Mouse (Mus musculus): Measurements from ENCODE around the gene Zfp428. TPM values are rescaled to one million over a fixed set of nuclear protein-coding genes. Genes with fewer than 3 reads are reported as not detected.
"Not testable (repeated sequence)": the region's sequence is repeated elsewhere in the genome, so short reads cannot be mapped to it uniquely, and the experiment has no call there.

The Zfp428 gene
- polyA plus RNA-seq, 1 experiment from 2014 or later: 3.2 TPM

DNA sequence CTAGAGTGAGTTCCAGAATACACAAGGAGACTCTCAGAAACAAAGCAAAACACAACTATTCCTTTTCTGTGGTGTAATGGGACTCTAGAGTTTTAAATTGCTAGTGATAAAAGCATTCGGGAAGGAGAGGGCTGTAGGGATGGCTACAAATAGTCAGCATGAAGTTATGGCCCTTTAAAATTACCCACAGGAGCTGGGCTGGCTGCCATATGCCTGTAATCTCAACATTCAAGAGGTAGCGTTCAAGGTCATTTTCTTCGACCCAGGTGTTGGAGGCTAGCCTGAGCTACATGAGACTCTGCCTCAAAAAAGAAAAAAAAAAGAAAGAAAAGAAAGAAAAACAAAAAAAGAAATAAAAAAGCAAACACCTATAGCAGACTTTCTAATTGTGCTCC is 744 bp upstream of the Zfp428 start:
- peaks cover 13% of the 10 kb centered on the region for H3K27me3 ChIP-seq (ENCODE audit: control insufficient read depth, insufficient read depth, low read depth, low read length)
- H3K4me2 ChIP-seq (ENCODE audit: low read depth, low read length): peak overlapping the region; percentile 94; the same call in 1 of the 2 replicates
- H3K9ac ChIP-seq (ENCODE audit: low read depth, low read length): no peak overlapping the region
- 38% methylated on average over 3 of the region's 3 CpGs for WGBS (ENCODE audit: insufficient replicate concordance)
- no peaks in the 10 kb centered on the region for H3K36me3 ChIP-seq (ENCODE audit: control insufficient read depth, insufficient read depth)
- ATAC-seq (ENCODE audit: low read depth): no peak
- peak overlapping the region; percentile 81 for H3K4me3 ChIP-seq (ENCODE audit: low read depth, low read length)
- no peaks in the 10 kb centered on the region for H3K9me3 ChIP-seq (replicated peaks; ENCODE audit: control insufficient read depth, low read length)
- H3K27ac ChIP-seq (ENCODE audit: low read length): no peak overlapping the region
- peaks cover 15% of the 10 kb centered on the region for H3K4me1 ChIP-seq (ENCODE audit: control insufficient read depth, low read depth, low read length)

DNA sequence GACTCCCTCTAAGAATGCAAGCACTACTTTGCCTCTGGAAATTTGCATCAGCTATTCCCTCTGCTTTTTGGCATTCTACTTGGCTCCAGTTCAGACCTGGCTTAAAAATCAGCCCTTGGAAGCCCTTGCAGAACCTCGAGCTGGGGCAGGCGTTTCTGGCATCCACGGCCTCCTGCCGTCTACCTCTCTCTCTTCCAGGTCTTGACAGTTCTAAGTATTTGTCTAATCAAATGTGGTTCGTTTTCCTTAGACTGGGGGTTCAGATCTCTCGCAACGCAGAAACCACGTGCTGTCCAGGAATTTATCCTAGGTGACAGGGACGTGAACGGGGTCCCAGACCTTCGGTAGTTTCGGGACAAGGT is 349 bp upstream of the Zfp428 start:
- peak overlapping the region; percentile 81 for H3K4me3 ChIP-seq (ENCODE audit: low read depth, low read length)
- peak overlapping the region; percentile 88 for H3K9ac ChIP-seq (ENCODE audit: low read depth, low read length)
- no peak overlapping the region for H3K27ac ChIP-seq (ENCODE audit: low read length)
- ATAC-seq (ENCODE audit: low read depth): no peak
- no peaks in the 10 kb centered on the region for H3K9me3 ChIP-seq (replicated peaks; ENCODE audit: control insufficient read depth, low read length)
- no peaks in the 10 kb centered on the region for H3K36me3 ChIP-seq (ENCODE audit: control insufficient read depth, insufficient read depth)
- H3K4me1 ChIP-seq (ENCODE audit: control insufficient read depth, low read depth, low read length): peaks cover 15% of the 10 kb centered on the region
- 3% methylated on average over 12 of the region's 12 CpGs for WGBS (ENCODE audit: insufficient replicate concordance)
- H3K27me3 ChIP-seq (ENCODE audit: control insufficient read depth, insufficient read depth, low read depth, low read length): peaks cover 11% of the 10 kb centered on the region
- H3K4me2 ChIP-seq (ENCODE audit: low read depth, low read length): peak overlapping the region; percentile 94

DNA sequence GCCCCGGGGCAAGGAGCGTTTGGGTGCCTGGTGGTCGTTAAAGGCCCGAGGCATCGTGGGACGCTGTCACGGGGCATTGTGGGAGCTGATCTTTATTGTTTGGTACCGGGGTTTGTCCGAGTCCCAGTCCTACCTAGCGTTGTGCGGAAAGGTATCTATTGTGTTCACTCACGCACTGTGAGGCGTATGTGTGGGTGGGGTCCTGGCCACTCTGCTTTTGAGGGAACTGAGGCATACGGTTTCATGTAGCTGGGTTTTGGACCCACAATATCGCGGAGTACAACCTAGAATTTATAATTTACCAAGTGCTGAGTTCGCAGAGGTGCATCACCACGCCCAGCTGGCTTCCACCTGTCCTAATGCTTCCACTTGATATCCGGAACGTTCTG is 914 bp downstream of the Zfp428 start:
- H3K27me3 ChIP-seq (ENCODE audit: control insufficient read depth, insufficient read depth, low read depth, low read length): peaks cover 5% of the 10 kb centered on the region
- H3K4me3 ChIP-seq (ENCODE audit: low read depth, low read length): peak overlapping the region; percentile 81
- H3K9me3 ChIP-seq (replicated peaks; ENCODE audit: control insufficient read depth, low read length): no peaks in the 10 kb centered on the region
- peak overlapping the region; percentile 94 for H3K4me2 ChIP-seq (ENCODE audit: low read depth, low read length)
- peak overlapping the region; percentile 88 for H3K9ac ChIP-seq (ENCODE audit: low read depth, low read length)
- peak overlapping the region; percentile 81 for H3K27ac ChIP-seq (ENCODE audit: low read length)
- no peaks in the 10 kb centered on the region for H3K36me3 ChIP-seq (ENCODE audit: control insufficient read depth, insufficient read depth)
- WGBS (ENCODE audit: insufficient replicate concordance): under 1% methylated on average over 20 of the region's 20 CpGs
- ATAC-seq (ENCODE audit: low read depth): peak; percentile 1; the same call in 1 of the 2 replicates
- peaks cover 15% of the 10 kb centered on the region for H3K4me1 ChIP-seq (ENCODE audit: control insufficient read depth, low read depth, low read length)

DNA sequence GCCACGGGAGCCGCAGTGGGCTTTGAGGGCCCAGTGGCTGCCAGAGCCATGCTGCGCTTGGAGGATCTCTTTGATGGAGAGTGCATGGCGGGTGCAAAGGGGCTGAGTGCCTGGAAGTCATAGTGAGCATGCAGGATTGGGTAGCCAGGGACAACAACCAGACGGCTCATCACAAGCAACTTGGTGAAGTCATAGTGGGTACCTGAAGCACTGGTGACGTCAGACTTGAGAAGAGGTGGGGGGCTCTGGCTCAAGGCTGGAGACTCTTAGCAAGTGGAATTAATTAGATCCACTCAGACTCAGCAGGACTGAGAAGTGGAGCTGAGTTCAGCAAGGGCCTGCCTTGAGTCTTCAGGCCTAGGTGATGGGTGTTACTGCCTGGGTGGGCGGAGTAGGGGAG is 5.5 kb downstream of the Zfp428 start, which contains the start of gene AC161166.1:
AC161166.1 (minus strand) TSS at position 101 of the 400 bp plus-strand sequence.
- no peak for ATAC-seq (ENCODE audit: low read depth)
- peaks cover 3% of the 10 kb centered on the region for H3K4me1 ChIP-seq (ENCODE audit: control insufficient read depth, low read depth, low read length)
- H3K4me3 ChIP-seq (ENCODE audit: low read depth, low read length): no peak within 1 kb of the TSS
- H3K9ac ChIP-seq (ENCODE audit: low read depth, low read length): no peak within 1 kb of the TSS
- H3K9me3 ChIP-seq (replicated peaks; ENCODE audit: control insufficient read depth, low read length): no peaks in the 10 kb centered on the region
- no peak within 1 kb of the TSS for H3K27ac ChIP-seq (ENCODE audit: low read length)
- 75% methylated on average over 7 of the region's 7 CpGs for WGBS (ENCODE audit: insufficient replicate concordance)
- H3K4me2 ChIP-seq (ENCODE audit: low read depth, low read length): no peak within 1 kb of the TSS
- no peaks in the 10 kb centered on the region for H3K27me3 ChIP-seq (ENCODE audit: control insufficient read depth, insufficient read depth, low read depth, low read length)
- H3K36me3 ChIP-seq (ENCODE audit: control insufficient read depth, insufficient read depth): no peaks in the 10 kb centered on the region

DNA sequence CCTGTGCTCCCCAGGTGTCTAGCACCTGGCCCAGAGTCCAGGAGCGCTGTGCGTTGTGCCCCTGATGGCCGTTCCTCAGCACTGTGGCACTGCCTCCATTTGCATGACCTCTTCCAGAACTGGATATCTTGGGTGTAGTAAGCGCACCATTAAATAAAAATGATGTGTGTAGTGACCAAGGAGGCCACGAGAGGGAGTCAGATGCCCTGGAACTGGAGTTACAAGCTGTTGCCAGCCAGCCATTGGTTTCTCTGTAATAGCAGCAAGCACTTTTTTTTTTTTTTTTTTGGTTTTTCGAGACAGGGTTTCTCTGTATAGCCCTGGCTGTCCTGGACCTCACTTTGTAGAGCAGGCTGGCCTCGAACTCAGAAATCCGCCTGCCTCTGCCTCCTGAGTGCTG is 9.5 kb downstream of the Zfp428 start:
- not testable (repeated sequence) for H3K27me3 ChIP-seq (ENCODE audit: control insufficient read depth, insufficient read depth, low read depth, low read length); H3K9me3 ChIP-seq (replicated peaks; ENCODE audit: control insufficient read depth, low read length); H3K4me2 ChIP-seq (ENCODE audit: low read depth, low read length); H3K4me1 ChIP-seq (ENCODE audit: control insufficient read depth, low read depth, low read length); H3K27ac ChIP-seq (ENCODE audit: low read length); H3K4me3 ChIP-seq (ENCODE audit: low read depth, low read length); H3K9ac ChIP-seq (ENCODE audit: low read depth, low read length); ATAC-seq (ENCODE audit: low read depth); H3K36me3 ChIP-seq (ENCODE audit: control insufficient read depth, insufficient read depth)
- WGBS (ENCODE audit: insufficient replicate concordance): 61% methylated on average over 8 of the region's 8 CpGs

DNA sequence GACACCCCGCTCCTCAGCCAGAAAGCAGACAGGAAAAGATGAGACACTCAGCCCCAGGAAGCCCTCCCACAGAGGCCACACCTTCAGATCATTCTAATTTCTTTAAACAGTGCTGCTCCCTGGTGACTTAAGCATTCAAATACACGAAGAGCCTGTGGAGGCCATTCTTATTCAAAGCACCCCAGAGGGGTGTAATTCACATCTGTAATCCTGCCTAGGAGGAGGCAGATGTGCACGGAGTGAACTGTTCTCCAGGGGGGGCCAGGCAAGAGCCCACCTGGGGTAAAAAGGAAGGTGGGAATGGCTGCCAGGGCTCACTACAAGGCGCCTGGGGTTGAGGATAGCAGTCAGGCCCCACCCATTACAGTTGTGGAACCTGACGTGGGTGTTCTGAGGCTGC is 10.3 kb downstream of the Zfp428 start:
- no peaks in the 10 kb centered on the region for H3K4me1 ChIP-seq (ENCODE audit: control insufficient read depth, low read depth, low read length)
- no peak overlapping the region for H3K4me2 ChIP-seq (ENCODE audit: low read depth, low read length)
- ATAC-seq (ENCODE audit: low read depth): no peak
- no peaks in the 10 kb centered on the region for H3K36me3 ChIP-seq (ENCODE audit: control insufficient read depth, insufficient read depth)
- H3K9me3 ChIP-seq (replicated peaks; ENCODE audit: control insufficient read depth, low read length): no peaks in the 10 kb centered on the region
- H3K9ac ChIP-seq (ENCODE audit: low read depth, low read length): no peak overlapping the region
- no peak overlapping the region for H3K27ac ChIP-seq (ENCODE audit: low read length)
- no peak overlapping the region for H3K4me3 ChIP-seq (ENCODE audit: low read depth, low read length)
- WGBS (ENCODE audit: insufficient replicate concordance): 64% methylated on average over 5 of the region's 5 CpGs
- no peaks in the 10 kb centered on the region for H3K27me3 ChIP-seq (ENCODE audit: control insufficient read depth, insufficient read depth, low read depth, low read length)

DNA sequence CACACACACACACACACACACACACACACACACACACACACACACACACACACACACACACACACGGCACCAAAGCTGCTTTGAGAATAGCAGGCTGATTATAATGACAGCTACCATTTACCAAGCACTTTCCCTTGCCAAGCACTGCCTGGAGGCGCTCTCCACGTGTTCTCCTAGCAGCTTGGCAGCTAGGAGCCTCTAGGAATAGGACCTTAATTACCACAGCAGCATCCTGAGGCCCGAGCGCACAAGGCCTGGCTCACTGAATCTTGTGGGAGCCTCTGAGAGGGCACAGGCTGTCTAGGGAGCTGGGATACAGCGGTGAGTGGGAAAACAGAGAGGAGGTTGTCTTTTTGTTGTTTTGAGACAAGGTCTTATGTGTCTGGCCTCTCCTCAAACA is 10.8 kb downstream of the Zfp428 start:
- Histone ChIP-seq H3K4me3 (ENCODE audit: low read depth, low read length) (no peak overlapping the region), H3K36me3 (ENCODE audit: control insufficient read depth, insufficient read depth) (no peaks in the 10 kb centered on the region), H3K4me2 (ENCODE audit: low read depth, low read length) (no peak overlapping the region), H3K9ac (ENCODE audit: low read depth, low read length) (no peak overlapping the region), H3K27me3 (ENCODE audit: control insufficient read depth, insufficient read depth, low read depth, low read length) (no peaks in the 10 kb centered on the region), H3K27ac (ENCODE audit: low read length) (no peak overlapping the region), H3K4me1 (ENCODE audit: control insufficient read depth, low read depth, low read length) (no peaks in the 10 kb centered on the region), H3K9me3 (replicated peaks; ENCODE audit: control insufficient read depth, low read length) (no peaks in the 10 kb centered on the region)
- WGBS (ENCODE audit: insufficient replicate concordance): 65% methylated on average over 6 of the region's 6 CpGs
- no peak for ATAC-seq (ENCODE audit: low read depth)

DNA sequence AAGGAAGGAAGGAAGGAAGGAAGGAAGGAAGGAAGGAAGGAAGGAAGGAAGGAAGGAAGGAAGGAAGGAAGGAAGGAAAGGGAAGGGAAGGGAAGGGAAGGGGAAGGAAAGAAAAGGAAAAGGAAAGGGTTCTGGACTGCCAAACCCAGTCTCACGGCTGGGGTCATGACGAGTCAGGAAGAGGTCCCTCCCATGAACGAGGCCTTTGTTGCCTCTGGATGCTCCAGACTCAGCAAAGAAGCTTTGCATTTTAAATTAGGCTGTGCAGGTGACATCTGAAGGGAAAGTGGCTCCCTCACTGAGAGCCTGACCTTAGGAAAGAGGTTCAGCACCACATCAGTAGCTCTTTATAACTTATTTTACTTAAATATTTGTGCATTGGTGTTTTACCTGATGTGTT is 12.3 kb downstream of the Zfp428 start:
- whole genome bisulfite sequencing (ENCODE audit: insufficient replicate concordance): 34% methylated on average over 3 of the region's 3 CpGs
- Histone ChIP-seq H3K9ac (ENCODE audit: low read depth, low read length) (no peak overlapping the region), H3K9me3 (replicated peaks; ENCODE audit: control insufficient read depth, low read length) (no peaks in the 10 kb centered on the region), H3K36me3 (ENCODE audit: control insufficient read depth, insufficient read depth) (no peaks in the 10 kb centered on the region), H3K4me1 (ENCODE audit: control insufficient read depth, low read depth, low read length) (no peaks in the 10 kb centered on the region), H3K27ac (ENCODE audit: low read length) (no peak overlapping the region), H3K4me3 (ENCODE audit: low read depth, low read length) (no peak overlapping the region), H3K27me3 (ENCODE audit: control insufficient read depth, insufficient read depth, low read depth, low read length) (no peaks in the 10 kb centered on the region), H3K4me2 (ENCODE audit: low read depth, low read length) (no peak overlapping the region)
- ATAC-seq (ENCODE audit: low read depth): no peak

DNA sequence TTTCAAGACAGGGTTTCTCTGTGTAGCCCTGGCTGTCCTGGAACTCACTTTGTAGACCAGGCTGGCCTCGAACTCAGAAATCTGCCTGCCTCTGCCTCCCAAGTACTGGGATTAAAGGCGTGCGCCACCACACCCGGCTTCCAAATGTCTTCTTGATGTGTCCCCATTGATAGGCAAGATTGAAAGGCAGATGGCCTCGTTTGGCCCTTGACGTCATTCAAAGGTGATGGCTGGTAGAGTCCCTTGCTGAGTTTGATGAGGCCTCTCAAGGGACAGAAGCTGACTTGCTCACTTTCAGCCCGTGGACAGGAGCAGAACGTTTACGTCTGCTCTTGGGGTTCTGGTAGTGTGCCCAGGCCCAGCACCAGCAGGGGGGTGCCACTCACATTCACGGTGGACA is 13.2 kb downstream of the Zfp428 start:
- H3K9ac ChIP-seq (ENCODE audit: low read depth, low read length); H3K4me3 ChIP-seq (ENCODE audit: low read depth, low read length); H3K27me3 ChIP-seq (ENCODE audit: control insufficient read depth, insufficient read depth, low read depth, low read length); H3K4me1 ChIP-seq (ENCODE audit: control insufficient read depth, low read depth, low read length); H3K36me3 ChIP-seq (ENCODE audit: control insufficient read depth, insufficient read depth); H3K4me2 ChIP-seq (ENCODE audit: low read depth, low read length); H3K27ac ChIP-seq (ENCODE audit: low read length); ATAC-seq (ENCODE audit: low read depth); H3K9me3 ChIP-seq (replicated peaks; ENCODE audit: control insufficient read depth, low read length): not testable (repeated sequence)
- WGBS (ENCODE audit: insufficient replicate concordance): 68% methylated on average over 10 of the region's 10 CpGs

DNA sequence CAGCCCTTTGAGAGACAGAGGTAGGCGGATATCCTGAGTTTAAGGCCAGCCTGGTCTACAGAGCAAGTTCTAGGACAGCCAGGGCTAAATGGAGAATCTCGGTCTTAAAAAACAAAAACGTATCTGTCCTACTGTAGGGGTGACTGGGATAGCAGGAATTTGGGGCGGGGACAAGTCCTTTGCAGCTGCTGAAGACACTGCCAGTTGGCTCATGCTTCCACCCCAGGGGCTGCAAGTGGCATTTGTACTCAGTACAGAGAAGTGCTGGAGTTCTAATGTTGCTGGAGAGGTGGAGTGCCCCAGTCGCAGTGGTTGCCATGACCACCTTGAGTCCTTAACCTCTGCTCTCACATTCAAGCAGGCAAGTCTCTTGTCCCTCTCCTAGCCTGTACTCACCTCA is 16.0 kb downstream of the Zfp428 start:
- WGBS (ENCODE audit: insufficient replicate concordance): 44% methylated on average over 5 of the region's 5 CpGs
- Histone ChIP-seq H3K4me3 (ENCODE audit: low read depth, low read length) (no peak overlapping the region), H3K4me2 (ENCODE audit: low read depth, low read length) (no peak overlapping the region), H3K9me3 (replicated peaks; ENCODE audit: control insufficient read depth, low read length) (no peaks in the 10 kb centered on the region), H3K4me1 (ENCODE audit: control insufficient read depth, low read depth, low read length) (no peaks in the 10 kb centered on the region), H3K27me3 (ENCODE audit: control insufficient read depth, insufficient read depth, low read depth, low read length) (no peaks in the 10 kb centered on the region), H3K9ac (ENCODE audit: low read depth, low read length) (no peak overlapping the region), H3K27ac (ENCODE audit: low read length) (no peak overlapping the region), H3K36me3 (ENCODE audit: control insufficient read depth, insufficient read depth) (no peaks in the 10 kb centered on the region)
- no peak for ATAC-seq (ENCODE audit: low read depth)

All from liver, embryonic 16.5 days (tissue).